Mouse (Mus musculus) testis, postnatal 10 days (tissue): ENCODE data around the gene Gm14180.
"Not testable (repeated sequence)": the region's sequence is repeated elsewhere in the genome, so short reads cannot be mapped to it uniquely, and the experiment has no call there.

Experiments
- DNase-seq: peaks from one replicate; pipeline ENCODE4 v3.0.0; 2021; ENCODE audit warnings: low spot score

Gene Gm14180

DNA sequence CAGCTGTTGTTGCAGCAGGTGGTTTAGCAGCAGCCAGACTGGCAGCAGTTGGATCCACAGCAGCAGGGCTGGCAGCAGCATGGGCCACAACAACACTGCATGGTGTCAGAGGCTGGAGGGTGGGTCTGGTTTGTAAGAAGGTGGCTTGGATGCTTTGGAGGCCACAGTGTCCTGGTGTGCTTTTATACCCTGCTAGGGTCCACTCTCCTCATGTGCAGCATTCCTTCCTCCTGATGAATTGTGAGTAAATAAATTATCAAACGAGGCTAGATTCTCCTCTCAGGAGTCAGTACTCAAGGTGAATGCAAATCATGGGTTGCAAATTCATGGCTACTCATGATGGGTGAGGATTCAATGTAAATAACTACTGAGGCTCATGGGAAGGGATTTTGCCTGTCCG, at the start of gene Gm14180:
Gene Gm14180, minus strand, starts transcription at position 101 of the 400 bp plus-strand sequence.
- no peak for DNase-seq

DNA sequence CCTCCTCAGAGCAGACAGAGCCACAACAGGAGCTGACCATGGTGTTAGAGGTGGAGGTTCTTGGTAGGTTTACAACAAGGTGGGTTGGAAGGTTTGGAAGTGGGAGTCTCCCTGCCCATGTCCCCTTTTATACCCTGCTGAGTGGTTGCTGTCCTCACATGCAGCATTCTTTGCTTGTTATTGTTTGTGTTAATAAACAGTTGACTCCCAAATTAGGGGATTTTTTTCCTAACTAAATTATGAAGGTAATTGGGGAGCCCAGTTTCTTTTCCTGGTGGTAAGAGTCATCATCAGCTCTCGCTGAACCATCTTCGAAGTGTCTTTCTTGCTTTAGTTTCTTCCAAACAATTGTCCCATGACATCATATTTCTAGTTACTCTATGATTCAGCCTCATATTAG, 46.5 kb upstream of the Gm14180 start, which contains the start of gene Krtap4-8:
Gene Krtap4-8, minus strand, starts transcription at position 101 of the 400 bp plus-strand sequence.
- no peak for DNase-seq

DNA sequence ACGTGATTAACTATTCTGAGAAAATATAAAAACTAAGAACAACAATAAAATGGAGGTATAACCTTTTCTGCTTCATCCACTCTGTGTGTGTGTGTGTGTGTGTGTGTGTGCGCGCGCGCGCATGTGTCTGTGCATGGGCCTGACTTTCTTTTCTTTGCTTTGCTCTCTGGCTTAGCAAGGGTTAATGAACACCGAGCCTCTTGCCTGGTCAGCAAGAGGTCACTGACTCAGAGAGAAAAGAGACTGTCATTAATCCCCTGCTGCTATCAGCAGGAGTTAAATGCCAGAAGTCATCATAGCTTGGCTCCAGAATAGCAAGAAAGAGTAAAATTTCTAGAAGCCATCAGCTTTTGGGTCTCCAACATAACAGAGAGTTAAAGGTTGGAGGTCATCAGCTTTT, 44.3 kb upstream of the Gm14180 start:
- no peak for DNase-seq

DNA sequence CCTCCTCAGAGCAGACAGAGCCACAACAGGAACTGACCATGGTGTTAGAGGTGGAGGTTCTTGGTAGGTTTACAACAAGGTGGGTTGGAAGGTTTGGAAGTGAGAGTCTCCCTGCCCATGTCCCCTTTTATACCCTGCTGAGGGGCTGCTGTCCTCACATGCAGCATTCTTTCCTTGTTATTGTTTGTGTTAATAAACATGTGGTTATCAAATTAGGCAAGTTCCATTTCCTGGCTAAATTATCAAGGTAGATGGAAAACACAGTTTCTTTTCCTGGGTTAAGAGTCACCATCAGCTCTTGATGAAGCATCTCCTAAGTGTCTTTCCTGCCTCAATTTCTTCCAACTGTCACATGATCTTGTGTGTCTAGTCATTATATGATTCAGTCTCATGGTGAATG, 38.7 kb upstream of the Gm14180 start, which contains the start of gene Gm11595:
Gene Gm11595, minus strand, starts transcription at position 101 of the 400 bp plus-strand sequence.
- not testable (repeated sequence) for DNase-seq

DNA sequence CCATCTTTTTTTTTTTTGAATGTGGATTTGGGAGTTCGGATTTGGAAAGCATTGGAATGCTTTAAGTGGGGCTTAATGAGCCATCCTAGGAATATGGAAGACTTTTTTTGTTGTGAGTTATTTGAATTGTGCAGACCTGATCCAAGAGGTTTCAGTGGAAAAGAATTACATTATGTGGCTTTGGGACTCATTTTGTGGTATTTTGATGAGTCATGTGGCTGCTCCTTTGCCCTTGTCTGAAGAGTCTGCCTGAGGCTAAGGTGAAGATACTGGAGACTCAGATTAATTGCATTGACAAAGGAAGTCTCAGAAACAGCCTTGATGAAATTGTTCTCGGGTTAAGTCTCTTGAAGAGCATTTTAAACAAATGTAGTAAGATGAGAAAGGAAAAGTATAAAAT, 34.3 kb upstream of the Gm14180 start:
- DNase-seq = no peak

DNA sequence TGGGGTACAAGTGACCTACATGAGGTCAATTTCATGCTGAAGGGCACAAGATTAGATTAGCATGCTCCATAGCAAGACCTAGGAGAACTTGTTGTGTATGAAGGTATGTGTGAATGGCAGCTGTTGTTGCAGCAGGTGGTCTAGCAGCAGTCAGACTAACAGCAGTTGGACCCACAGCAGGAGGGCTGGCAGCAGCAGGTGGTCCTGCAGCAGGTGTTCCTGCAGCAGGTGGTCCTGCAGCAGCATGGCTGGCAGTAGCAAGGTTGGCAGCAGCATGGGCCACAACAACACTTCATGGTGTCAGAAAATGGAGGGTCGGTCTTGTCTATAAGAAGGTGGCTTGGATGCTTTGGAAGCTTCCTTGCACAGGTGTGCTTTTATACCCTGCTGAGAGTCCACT, 24.8 kb upstream of the Gm14180 start:
- no peak for DNase-seq

DNA sequence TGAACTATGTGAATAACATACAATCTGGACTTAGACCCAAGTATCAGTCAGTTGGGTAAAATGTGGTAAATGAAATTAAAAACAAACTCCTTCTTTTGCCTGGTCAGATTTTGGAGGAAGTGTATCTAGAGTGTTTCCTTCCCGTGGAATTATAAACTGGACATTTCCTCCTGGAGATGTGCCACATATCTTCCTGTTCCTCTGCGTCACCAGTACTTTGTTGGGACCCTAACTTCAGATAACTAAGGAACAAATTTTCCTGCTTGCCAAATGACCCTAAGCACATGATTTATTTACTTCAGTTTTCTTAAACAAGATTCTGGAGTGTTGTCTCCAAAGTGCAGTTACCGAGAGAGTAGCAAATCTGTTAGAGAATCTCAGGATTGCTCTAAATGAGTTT, 9.9 kb upstream of the Gm14180 start:
- DNase-seq = no peak

DNA sequence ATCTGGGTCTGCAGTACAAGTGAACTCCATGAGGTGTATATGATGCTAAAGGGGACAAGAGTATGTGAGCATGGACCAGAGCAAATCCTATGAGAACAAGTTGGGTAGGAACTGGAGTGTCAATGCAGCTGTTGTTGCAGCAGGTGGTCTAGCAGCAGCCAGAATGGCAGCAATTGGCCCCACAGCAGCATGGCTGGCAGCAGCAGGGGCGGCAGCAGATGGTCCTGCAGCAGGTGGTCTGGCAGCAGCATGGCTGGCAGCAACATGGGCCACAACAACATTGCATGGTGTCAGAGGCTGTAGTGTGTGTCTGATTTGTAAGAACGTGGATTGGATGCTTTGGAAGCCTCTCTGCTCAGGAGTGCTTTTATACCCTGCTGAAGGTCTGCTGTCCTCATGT, 10.0 kb downstream of the Gm14180 start:
- DNase-seq = no peak

DNA sequence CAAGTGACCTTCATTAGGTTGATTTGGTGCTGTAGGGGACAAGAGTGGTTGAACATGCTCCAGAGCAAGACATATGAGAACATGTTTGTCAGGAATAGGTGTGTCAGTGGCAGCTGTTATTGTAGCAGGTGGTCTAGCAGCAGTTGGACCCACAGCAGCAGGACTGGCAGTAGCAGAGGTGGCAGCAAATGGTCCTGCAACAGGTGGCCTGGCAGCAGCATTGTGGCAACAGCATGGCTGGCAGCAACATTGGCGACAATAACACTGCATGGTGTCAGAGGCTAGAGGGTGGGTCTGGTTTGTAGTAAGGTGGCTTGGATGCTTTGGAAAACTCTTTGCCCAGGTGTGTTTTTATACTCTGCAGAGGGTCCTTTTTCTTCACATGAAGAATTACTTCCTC, 15.3 kb downstream of the Gm14180 start:
- no peak for DNase-seq

DNA sequence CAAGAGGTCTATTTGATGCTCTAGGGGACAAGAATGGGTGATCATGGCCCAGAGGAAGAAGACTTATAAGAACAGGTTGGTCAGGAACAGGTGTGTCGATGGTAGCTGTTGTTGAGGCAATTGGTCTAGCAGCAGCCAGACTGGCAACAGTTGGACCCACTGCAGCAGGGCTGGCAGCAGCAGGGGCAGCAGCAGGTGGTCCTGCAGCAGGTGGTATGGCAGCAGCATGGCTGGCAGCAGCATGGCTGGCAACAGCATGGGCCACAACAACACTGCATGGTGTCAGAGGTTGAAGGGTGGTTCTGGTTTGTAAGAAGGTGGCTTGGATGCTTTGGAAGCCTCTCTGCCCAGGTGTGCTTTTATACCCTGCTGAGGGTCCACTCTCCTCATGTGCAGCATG, 43.6 kb downstream of the Gm14180 start, which contains the start of gene Gm14190:
Gene Gm14190, minus strand, starts transcription at position 278 of the 400 bp plus-strand sequence.
- DNase-seq = no peak

DNA sequence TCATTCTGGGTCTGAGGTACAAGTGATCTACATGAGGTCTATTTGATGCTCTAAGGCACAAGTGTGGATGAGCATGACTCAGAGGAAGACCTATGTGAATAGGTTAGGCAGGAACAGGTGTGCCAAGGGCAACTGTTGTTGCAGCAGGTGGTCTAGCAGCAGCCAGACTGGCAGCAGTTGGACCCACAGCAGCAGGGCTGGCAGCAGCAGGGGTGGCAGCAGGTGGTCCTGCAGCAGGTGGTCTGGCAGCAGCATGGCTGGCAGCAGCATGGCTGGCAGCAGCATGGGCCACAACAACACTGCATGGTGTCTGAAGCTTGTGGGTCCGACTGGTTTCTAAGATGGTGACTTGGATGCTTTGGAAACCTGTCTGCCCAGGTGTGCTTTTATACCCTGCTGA, 48.9 kb downstream of the Gm14180 start:
- not testable (repeated sequence) for DNase-seq
